In genomic region chr4:54021069-54021829, GRCm38 (mm10) we compare ENCODE assay signal across 14 mouse cellular contexts.
A peak's percentile ranks its signal among the peaks of the same experiment; 100 is the strongest.
DNase-seq lines count a peak whose midpoint lies in the region; ATAC-seq and TF ChIP-seq lines count a peak whose summit lies in the region.
"Had no signal": no experiment of that assay in that cellular context is flagged by ENCODE, and none has a peak within 500 bp of the region (broad histone marks: within the 10 kb centered on the region; RNA-seq: fewer than 3 reads in every experiment).

No protein-coding gene starts in this region.

- no peaks in the 10 kb centered on the region for H3K9me3 ChIP-seq in heart, embryonic 13.5 days
- H3K9me3 ChIP-seq in embryonic facial prominence, embryonic 10.5 days, result no peaks in the 10 kb centered on the region
- H3K9me3 ChIP-seq in hindbrain, embryonic 12.5 days (replicated peaks), result no peaks in the 10 kb centered on the region
- no peaks in the 10 kb centered on the region for H3K9me3 ChIP-seq in midbrain, postnatal 0 days (ENCODE audit: low read length)

- no peaks in the 10 kb centered on the region for H3K4me1 ChIP-seq in heart, embryonic 13.5 days
- peaks cover 14% of the 10 kb centered on the region for H3K4me1 ChIP-seq in embryonic facial prominence, embryonic 10.5 days
- H3K4me1 ChIP-seq in hindbrain, embryonic 12.5 days, result peaks cover 14% of the 10 kb centered on the region
- peaks cover 7% of the 10 kb centered on the region; the same call in 1 of the 2 replicates for H3K4me1 ChIP-seq in midbrain, postnatal 0 days (ENCODE audit: insufficient read depth, low read length)

- DNase-seq in heart, adult 18-20 months, result no peak
- DNase-seq in embryonic facial prominence, embryonic 10.5 days (ENCODE audit: low spot score), result peak; percentile 24
- DNase-seq in midbrain, postnatal 0 days (ENCODE audit: low spot score), result peak; percentile 31
- DNase-seq in c-Kit-positive CD71-positive TER-119-positive erythroid progenitor cells, embryonic 14.5 days (ENCODE audit: low spot score), result no peak
- no peak for DNase-seq in left cerebral cortex, adult 11 months (ENCODE audit: low spot score)
- DNase-seq in left cerebral cortex, postnatal 10 days (ENCODE audit: extremely low spot score in 1 of 2, low spot score in 2 of 2), result no peak
- DNase-seq: B cell, adult 2 months; heart, adult 2 months; lung, postnatal 4 days; thymus, adult 18-20 months had no signal

- H3K27me3 ChIP-seq in heart, embryonic 13.5 days (replicated peaks), result no peaks in the 10 kb centered on the region
- no peaks in the 10 kb centered on the region for H3K27me3 ChIP-seq in embryonic facial prominence, embryonic 10.5 days (replicated peaks; ENCODE audit: low read depth, poor library complexity, severe bottlenecking)
- no peaks in the 10 kb centered on the region for H3K27me3 ChIP-seq in hindbrain, embryonic 12.5 days
- no peaks in the 10 kb centered on the region for H3K27me3 ChIP-seq in midbrain, postnatal 0 days (ENCODE audit: insufficient read depth, low read length)
- H3K27me3 ChIP-seq: Patski had no signal

- no peaks in the 10 kb centered on the region for H3K36me3 ChIP-seq in heart, embryonic 13.5 days
- H3K36me3 ChIP-seq in embryonic facial prominence, embryonic 10.5 days (replicated peaks), result no peaks in the 10 kb centered on the region
- H3K36me3 ChIP-seq in hindbrain, embryonic 12.5 days, result no peaks in the 10 kb centered on the region
- no peaks in the 10 kb centered on the region for H3K36me3 ChIP-seq in midbrain, postnatal 0 days (ENCODE audit: insufficient read depth, low read length)

- intact Hi-C loops in left cerebral cortex, postnatal 10 days (cut with DNase I), result no loop called here

- ATAC-seq in heart, embryonic 13.5 days (ENCODE audit: extremely low read depth, insufficient number of reproducible peaks, low FRiP score, low TSS enrichment), result no peak
- peak; percentile 70 for ATAC-seq in hindbrain, embryonic 12.5 days (ENCODE audit: low FRiP score)
- peak; percentile 76 for ATAC-seq in midbrain, postnatal 0 days (ENCODE audit: low FRiP score)
- ATAC-seq: intestine, embryonic 16.5 days; Patski had no signal

- 0 out of 2 replicates have a peak overlapping the region, but pooled peaks have one; percentile 3 for H3K4me2 ChIP-seq in heart, embryonic 13.5 days
- peak overlapping the region; percentile 3 for H3K4me2 ChIP-seq in hindbrain, embryonic 12.5 days (replicated peaks)
- H3K4me2 ChIP-seq in midbrain, postnatal 0 days (ENCODE audit: low read depth, low read length, poor library complexity, severe bottlenecking), result 0 out of 2 replicates have a peak overlapping the region, but pooled peaks have one; percentile 6

- H3K4me3 ChIP-seq in heart, embryonic 13.5 days, result no peak overlapping the region
- no peak overlapping the region for H3K4me3 ChIP-seq in embryonic facial prominence, embryonic 10.5 days
- no peak overlapping the region for H3K4me3 ChIP-seq in hindbrain, embryonic 12.5 days
- H3K4me3 ChIP-seq in midbrain, postnatal 0 days (ENCODE audit: low read depth, low read length), result no peak overlapping the region
- H3K4me3 ChIP-seq: heart, adult 2 months had no signal

- TF ChIP-seq CTCF in midbrain, postnatal 0 days (IDR thresholded peaks at IDR 0.05), result no peak

- no peak overlapping the region for H3K9ac ChIP-seq in heart, embryonic 13.5 days
- no peak overlapping the region for H3K9ac ChIP-seq in hindbrain, embryonic 12.5 days
- H3K9ac ChIP-seq in midbrain, postnatal 0 days (replicated peaks; ENCODE audit: low read length, poor library complexity, severe bottlenecking), result peak overlapping the region; percentile 33; the same call in 1 of the 2 replicates

- WGBS in heart, embryonic 13.5 days, result 54% methylated on average over 12 of the region's 12 CpGs
- 29% methylated on average over 12 of the region's 12 CpGs for WGBS in embryonic facial prominence, embryonic 10.5 days
- 16% methylated on average over 12 of the region's 12 CpGs for WGBS in hindbrain, embryonic 12.5 days
- 10% methylated on average over 12 of the region's 12 CpGs for WGBS in midbrain, postnatal 0 days

- H3K27ac ChIP-seq in heart, embryonic 13.5 days (replicated peaks), result no peak overlapping the region
- peak overlapping the region; percentile 75 for H3K27ac ChIP-seq in embryonic facial prominence, embryonic 10.5 days (replicated peaks)
- peak overlapping the region; percentile 70 for H3K27ac ChIP-seq in hindbrain, embryonic 12.5 days
- H3K27ac ChIP-seq in midbrain, postnatal 0 days (ENCODE audit: low read depth, low read length), result peak overlapping the region; percentile 82
- H3K27ac ChIP-seq: heart, adult 2 months had no signal

Comparison
In these comparisons a context has a peak if more than half of its experiments do, and no peak if none do; other contexts are left out.
1. DNase-seq: peak in embryonic facial prominence, embryonic 10.5 days (single experiment) and midbrain, postnatal 0 days (single experiment); none in heart, adult 18-20 months (0 of 2), c-Kit-positive CD71-positive TER-119-positive erythroid progenitor cells, embryonic 14.5 days (single experiment), left cerebral cortex, adult 11 months (single experiment) and left cerebral cortex, postnatal 10 days (0 of 2).
2. Peak in every context shown above with its lines, with median percentiles within 50 percentile points of each other: H3K4me2 ChIP-seq.